Comparison of ENCODE assay signal across 15 mouse cellular contexts in the genomic region with DNA sequence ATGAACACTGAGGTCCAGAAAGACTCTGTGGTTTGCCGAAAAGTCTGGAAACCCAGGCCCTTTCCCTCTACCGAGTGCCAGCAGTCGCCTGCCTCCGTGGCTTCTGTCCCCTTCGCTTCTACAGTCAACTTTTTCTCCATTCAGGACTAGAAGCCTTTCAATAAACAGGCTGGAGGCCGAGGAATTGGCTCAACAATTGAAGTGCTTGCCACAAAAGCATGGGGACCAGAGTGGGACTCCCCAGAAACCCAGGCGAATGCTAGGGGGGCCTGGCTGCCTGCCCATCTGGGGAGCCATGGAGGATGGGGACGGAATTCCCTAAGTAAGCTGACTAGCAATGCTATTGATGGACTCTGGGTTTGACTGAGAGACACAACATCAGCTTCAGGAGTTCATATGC.
DNase-seq lines count a peak whose midpoint lies in the region; ATAC-seq and TF ChIP-seq lines count a peak whose summit lies in the region.
"Had no signal": no experiment of that assay in that cellular context is flagged by ENCODE, and none has a peak within 500 bp of the region (broad histone marks: within the 10 kb centered on the region; RNA-seq: fewer than 3 reads in every experiment).

No protein-coding gene starts in this region.

- 69% methylated on average over 8 of the region's 8 CpGs for WGBS in heart, embryonic 15.5 days
- WGBS in lung, embryonic 16.5 days = 60% methylated on average over 8 of the region's 8 CpGs
- WGBS in embryonic facial prominence, embryonic 10.5 days = 81% methylated on average over 8 of the region's 8 CpGs
- WGBS in hindbrain, postnatal 0 days = 46% methylated on average over 8 of the region's 8 CpGs

- peaks cover 28% of the 10 kb centered on the region for H3K27me3 ChIP-seq in heart, embryonic 15.5 days
- no peaks in the 10 kb centered on the region for H3K27me3 ChIP-seq in lung, embryonic 16.5 days (ENCODE audit: control insufficient read depth, insufficient read depth, low read depth, low read length)
- H3K27me3 ChIP-seq in embryonic facial prominence, embryonic 10.5 days (replicated peaks; ENCODE audit: low read depth, poor library complexity, severe bottlenecking) = no peaks in the 10 kb centered on the region
- H3K27me3 ChIP-seq in hindbrain, postnatal 0 days (ENCODE audit: insufficient read depth, low read length) = no peaks in the 10 kb centered on the region

- intact Hi-C loops in heart, postnatal 25 days (cut with DNase I) = no loop called here

- DNase-seq in heart, postnatal 25 days (ENCODE audit: low spot score) = no peak
- no peak for DNase-seq in lung, postnatal 14 days
- no peak for DNase-seq in embryonic facial prominence, embryonic 10.5 days (ENCODE audit: low spot score)
- DNase-seq in hindbrain, postnatal 0 days (ENCODE audit: low spot score) = peak; percentile 57
- DNase-seq in embryo, embryonic 9.5 days (ENCODE audit: extremely low spot score) = no peak
- DNase-seq in layer of hippocampus, adult 18-20 months (ENCODE audit: low spot score in 2 of 2) = no peak
- DNase-seq: adrenal gland, postnatal 10 days; kidney, postnatal 14 days had no signal

- no peak overlapping the region for H3K4me2 ChIP-seq in heart, embryonic 15.5 days
- no peak overlapping the region for H3K4me2 ChIP-seq in lung, embryonic 16.5 days (ENCODE audit: low read depth, low read length)
- H3K4me2 ChIP-seq in hindbrain, postnatal 0 days (ENCODE audit: low read depth, low read length) = no peak overlapping the region

- no peak overlapping the region for H3K9ac ChIP-seq in heart, embryonic 15.5 days
- H3K9ac ChIP-seq in lung, embryonic 16.5 days (ENCODE audit: low read length) = no peak overlapping the region
- no peak overlapping the region for H3K9ac ChIP-seq in hindbrain, postnatal 0 days (replicated peaks; ENCODE audit: low read length)

- no peaks in the 10 kb centered on the region for H3K4me1 ChIP-seq in heart, embryonic 15.5 days (replicated peaks)
- no peaks in the 10 kb centered on the region; the same call in 1 of the 2 replicates for H3K4me1 ChIP-seq in lung, embryonic 16.5 days (replicated peaks; ENCODE audit: control insufficient read depth, insufficient read depth, low read length)
- H3K4me1 ChIP-seq in embryonic facial prominence, embryonic 10.5 days = peaks cover 28% of the 10 kb centered on the region
- no peaks in the 10 kb centered on the region for H3K4me1 ChIP-seq in hindbrain, postnatal 0 days (ENCODE audit: insufficient read depth, low read length)

- H3K4me3 ChIP-seq in heart, embryonic 15.5 days = no peak overlapping the region
- H3K4me3 ChIP-seq in lung, embryonic 16.5 days (ENCODE audit: low read length) = no peak overlapping the region
- H3K4me3 ChIP-seq in embryonic facial prominence, embryonic 10.5 days = no peak overlapping the region
- H3K4me3 ChIP-seq in hindbrain, postnatal 0 days (ENCODE audit: low read length) = no peak overlapping the region
- H3K4me3 ChIP-seq: erythroblast, embryonic 14.5 days had no signal

- no peaks in the 10 kb centered on the region for H3K36me3 ChIP-seq in heart, embryonic 15.5 days
- H3K36me3 ChIP-seq in lung, embryonic 16.5 days (ENCODE audit: control insufficient read depth, insufficient read depth, low read length) = no peaks in the 10 kb centered on the region
- no peaks in the 10 kb centered on the region for H3K36me3 ChIP-seq in embryonic facial prominence, embryonic 10.5 days (replicated peaks)
- H3K36me3 ChIP-seq in hindbrain, postnatal 0 days (ENCODE audit: insufficient read depth, low read length) = no peaks in the 10 kb centered on the region
- H3K36me3 ChIP-seq: G1E had no signal

- ATAC-seq in heart, embryonic 15.5 days (replicated peaks; ENCODE audit: insufficient number of reproducible peaks, insufficient read depth, low FRiP score, low read depth) = no peak
- ATAC-seq in lung, embryonic 16.5 days (ENCODE audit: low read depth) = no peak
- 0 out of 2 replicates have a peak, but pooled peaks have one; percentile 27 for ATAC-seq in hindbrain, postnatal 0 days
- ATAC-seq: forebrain, embryonic 16.5 days; inflammation-experienced regulatory T-cells, adult 6 months had no signal

- no peaks in the 10 kb centered on the region for H3K9me3 ChIP-seq in heart, embryonic 15.5 days (replicated peaks)
- no peaks in the 10 kb centered on the region for H3K9me3 ChIP-seq in lung, embryonic 16.5 days (ENCODE audit: control insufficient read depth, low read length)
- H3K9me3 ChIP-seq in embryonic facial prominence, embryonic 10.5 days = peaks cover 6% of the 10 kb centered on the region; the same call in 1 of the 2 replicates
- H3K9me3 ChIP-seq in hindbrain, postnatal 0 days (ENCODE audit: low read length) = no peaks in the 10 kb centered on the region
- H3K9me3 ChIP-seq: G1E had no signal

- H3K27ac ChIP-seq in heart, embryonic 15.5 days = peak overlapping the region; percentile 25; the same call in 1 of the 2 replicates
- peak overlapping the region; percentile 43 for H3K27ac ChIP-seq in lung, embryonic 16.5 days (ENCODE audit: low read length)
- 0 out of 2 replicates have a peak overlapping the region, but pooled peaks have one; percentile 8 for H3K27ac ChIP-seq in embryonic facial prominence, embryonic 10.5 days (replicated peaks)
- peak overlapping the region; percentile 4; the same call in 1 of the 2 replicates for H3K27ac ChIP-seq in hindbrain, postnatal 0 days
- H3K27ac ChIP-seq: macrophage had no signal

- no peak for TF ChIP-seq CTCF in hindbrain, postnatal 0 days (IDR thresholded peaks at IDR 0.05; ENCODE audit: low read depth)
